Mouse (Mus musculus) lung, adult 2 months (tissue): Measurements from ENCODE around the gene Dmwd.

Experiments
- CTCF ChIP-seq: fragments of 200-500 bp; IDR thresholded peaks from 2 replicates; pipeline ENCODE4 v1.5.1; 2011; ENCODE audit warnings: mild to moderate bottlenecking, low read length, control low read depth; ENCODE audit not compliant: insufficient read depth
- POLR2A ChIP-seq: fragments of 200-500 bp; IDR thresholded peaks from 2 replicates; pipeline ENCODE4 v1.6.1; 2011; ENCODE audit warnings: low read depth, mild to moderate bottlenecking, control low read depth, low read length, borderline replicate concordance; ENCODE audit errors: extremely low read depth

DNA sequence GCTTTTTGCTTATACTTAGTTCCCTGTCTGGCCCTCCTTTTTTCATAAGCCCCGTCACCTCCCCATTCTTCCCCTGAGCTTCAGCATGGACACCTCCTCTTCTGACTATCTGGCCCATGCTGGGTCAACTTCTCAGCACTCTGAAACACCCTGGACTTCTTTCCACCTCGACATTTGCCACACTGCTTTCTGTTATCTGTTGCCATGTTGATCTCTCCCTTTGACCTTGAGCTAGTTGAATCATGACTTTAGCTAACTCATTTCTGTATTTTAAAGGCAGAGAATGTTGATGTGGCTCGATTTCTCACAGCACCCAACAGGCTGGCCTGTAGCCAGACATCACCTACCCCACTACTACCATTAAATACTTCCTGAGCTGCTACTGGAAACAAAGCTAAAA, 31.4 kb downstream of the Dmwd start:
- TF ChIP-seq CTCF (no peak), POLR2A (no peak)
